Mouse (Mus musculus) stomach, postnatal 0 days (tissue): ENCODE data around the gene Krt82.

Source experiments
- CTCF ChIP-seq: IDR thresholded peaks from 2 replicates; pipeline ENCODE4 v1.5.1; 2016; ENCODE audit warnings: antibody characterized with exemption, low read depth, mild to moderate bottlenecking, moderate library complexity
- EP300 ChIP-seq: optimal IDR thresholded peaks from 2 replicates; pipeline ENCODE3; 2016; ENCODE audit warnings: antibody characterized with exemption

DNA sequence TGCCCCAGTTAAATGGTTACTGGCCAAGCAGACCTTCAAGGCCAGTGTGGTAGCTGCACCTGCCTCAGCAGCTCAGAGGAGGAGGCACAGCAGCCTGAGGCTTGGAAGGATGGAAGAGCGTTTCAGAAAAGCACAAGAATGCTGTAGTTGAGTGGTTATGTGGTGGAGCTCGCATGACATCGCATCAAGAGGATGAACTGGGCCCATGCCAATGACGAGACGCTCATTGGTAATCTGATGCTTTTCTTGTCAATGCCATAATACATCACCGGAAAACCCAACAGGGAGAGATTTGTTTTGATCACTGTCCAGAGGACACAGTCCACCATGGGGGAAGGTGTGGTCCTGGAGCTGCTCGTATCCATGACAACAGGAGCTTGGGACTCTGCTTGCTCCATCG lies 55.2 kb downstream of the Krt82 start:
- TF ChIP-seq CTCF (no peak), EP300 (no peak)
